Mouse (Mus musculus): ENCODE measurements around the gene Fkbp1a. TPM values are rescaled to one million over a fixed set of nuclear protein-coding genes. Genes with fewer than 3 reads are reported as not detected.

Gene Fkbp1a
- total RNA-seq, 2 experiments from 2014 or later = 20.9 to 102 TPM

GRCm38 (mm10) chr2:151603630-151604029 is 61.3 kb downstream of the Fkbp1a start:
- no peak for ATAC-seq (ENCODE audit: poor library complexity, severe bottlenecking)

GRCm38 (mm10) chr2:151605437-151605987 is 63.2 kb downstream of the Fkbp1a start:
- no peak for ATAC-seq (ENCODE audit: poor library complexity, severe bottlenecking)

- no peak for ATAC-seq (ENCODE audit: poor library complexity, severe bottlenecking)
These were observed 66.2 kb downstream of the Fkbp1a start for GRCm38 (mm10) chr2:151608435-151608834.

- ATAC-seq (ENCODE audit: poor library complexity, severe bottlenecking) = no peak
These were observed 67.7 kb downstream of the Fkbp1a start for GRCm38 (mm10) chr2:151609974-151610373.

Other genes starting within 250 kb of the Fkbp1a start
- not detected in 2 replicates for gene 4921509C19Rik, start 66.3 kb upstream of the Fkbp1a start, total RNA-seq (2015)
- 0.15 TPM in 1 of 2 replicates, not detected in the other for gene 4921509C19Rik, start 66.3 kb upstream of the Fkbp1a start, total RNA-seq (2017)
- 25.0 and 26.9 TPM in 2 replicates for gene Nsfl1c, start 48.3 kb upstream of the Fkbp1a start, total RNA-seq (2015)
- gene Nsfl1c, start 48.3 kb upstream of the Fkbp1a start, total RNA-seq (2017) = 61.6 and 70.7 TPM in 2 replicates
- 0.82 TPM in 1 of 2 replicates, not detected in the other for gene Sdcbp2, start 30.1 kb downstream of the Fkbp1a start, total RNA-seq (2015)
- gene Sdcbp2, start 30.1 kb downstream of the Fkbp1a start, total RNA-seq (2017) = not detected in 2 replicates
- gene Snph, start 90.1 kb downstream of the Fkbp1a start, total RNA-seq (2015) = not detected in 2 replicates
- gene Snph, start 90.1 kb downstream of the Fkbp1a start, total RNA-seq (2017) = not detected in 2 replicates
- gene Rad21l, start 126.0 kb downstream of the Fkbp1a start, total RNA-seq (2015) = not detected in 2 replicates
- not detected in 2 replicates for gene Rad21l, start 126.0 kb downstream of the Fkbp1a start, total RNA-seq (2017)
- gene Tmem74b, start 159.5 kb downstream of the Fkbp1a start, total RNA-seq (2015) = not detected in 2 replicates
- gene Tmem74b, start 159.5 kb downstream of the Fkbp1a start, total RNA-seq (2017) = not detected in 2 replicates
- 18.0 and 19.0 TPM in 2 replicates for gene Psmf1, start 201.7 kb downstream of the Fkbp1a start, total RNA-seq (2015)
- 10.1 and 10.8 TPM in 2 replicates for gene Psmf1, start 201.7 kb downstream of the Fkbp1a start, total RNA-seq (2017)

Measured in megakaryocyte, adult 5-6 weeks (primary cell).